Mouse (Mus musculus) forebrain, embryonic 15.5 days (tissue): ENCODE measurements around the gene Bsg. TPM values are rescaled to one million over a fixed set of nuclear protein-coding genes. Genes with fewer than 3 reads are reported as not detected.

Experiments used
- ATAC-seq: fragments of 200-750 bp; cut with Nextera tagmentation; replicated peaks from 2 replicates; pipeline ENCODE4 v1.8.0; 2017; ENCODE audit warnings: mild to moderate bottlenecking, moderate TSS enrichment, moderate library complexity
- H3K27ac ChIP-seq: fragments of 300-500 bp; sonication (generic); replicated peaks from 2 replicates; pipeline ENCODE4 v1.5.1; 2015; ENCODE audit warnings: mild to moderate bottlenecking, inconsistent platforms
- H3K27me3 ChIP-seq: fragments of 300-500 bp; sonication (generic); 2 replicates; pipeline ENCODE4 v1.6.1; 2015; ENCODE audit warnings: inconsistent platforms
- H3K36me3 ChIP-seq: fragments of 300-500 bp; sonication (generic); 2 replicates; pipeline ENCODE4 v1.6.1; 2015; ENCODE audit warnings: mild to moderate bottlenecking, inconsistent platforms
- H3K4me1 ChIP-seq: fragments of 300-500 bp; sonication (generic); 2 replicates; pipeline ENCODE4 v1.6.1; 2015; ENCODE audit warnings: inconsistent platforms
- H3K4me2 ChIP-seq: fragments of 300-500 bp; sonication (generic); replicated peaks from 2 replicates; pipeline ENCODE4 v1.6.1; 2015; ENCODE audit warnings: mild to moderate bottlenecking, inconsistent platforms
- H3K4me3 ChIP-seq: fragments of 300-500 bp; sonication (generic); 2 replicates; pipeline ENCODE4 v1.5.1; 2015; ENCODE audit warnings: mild to moderate bottlenecking, inconsistent platforms
- H3K9ac ChIP-seq: fragments of 300-500 bp; sonication (generic); replicated peaks from 2 replicates; pipeline ENCODE4 v1.6.1; 2015; ENCODE audit warnings: mild to moderate bottlenecking, inconsistent platforms
- H3K9me3 ChIP-seq: fragments of 300-500 bp; sonication (generic); 2 replicates; pipeline ENCODE4 v1.6.1; 2016; ENCODE audit warnings: inconsistent platforms
- WGBS: fragments of 180-500 bp; shearing (Covaris S2); methylation state at CpG from one replicate; pipeline ENCODE4 v1.1.7; 2015; ENCODE audit warnings: mixed read lengths; 5-methylcytosine and 5-hydroxymethylcytosine counted together
- polyA plus RNA-seq: library from polyadenylated mRNA; unstranded; fragments of >200 nt; fragmentation: Nextera tagmentation; extraction: Ambion mirVana; gene quantifications from 2 replicates; pipeline ENCODE4 v1.2.1, GENCODE M21; 2015

Gene Bsg
- polyA plus RNA-seq, 1 experiment from 2014 or later: 728 TPM

DNA sequence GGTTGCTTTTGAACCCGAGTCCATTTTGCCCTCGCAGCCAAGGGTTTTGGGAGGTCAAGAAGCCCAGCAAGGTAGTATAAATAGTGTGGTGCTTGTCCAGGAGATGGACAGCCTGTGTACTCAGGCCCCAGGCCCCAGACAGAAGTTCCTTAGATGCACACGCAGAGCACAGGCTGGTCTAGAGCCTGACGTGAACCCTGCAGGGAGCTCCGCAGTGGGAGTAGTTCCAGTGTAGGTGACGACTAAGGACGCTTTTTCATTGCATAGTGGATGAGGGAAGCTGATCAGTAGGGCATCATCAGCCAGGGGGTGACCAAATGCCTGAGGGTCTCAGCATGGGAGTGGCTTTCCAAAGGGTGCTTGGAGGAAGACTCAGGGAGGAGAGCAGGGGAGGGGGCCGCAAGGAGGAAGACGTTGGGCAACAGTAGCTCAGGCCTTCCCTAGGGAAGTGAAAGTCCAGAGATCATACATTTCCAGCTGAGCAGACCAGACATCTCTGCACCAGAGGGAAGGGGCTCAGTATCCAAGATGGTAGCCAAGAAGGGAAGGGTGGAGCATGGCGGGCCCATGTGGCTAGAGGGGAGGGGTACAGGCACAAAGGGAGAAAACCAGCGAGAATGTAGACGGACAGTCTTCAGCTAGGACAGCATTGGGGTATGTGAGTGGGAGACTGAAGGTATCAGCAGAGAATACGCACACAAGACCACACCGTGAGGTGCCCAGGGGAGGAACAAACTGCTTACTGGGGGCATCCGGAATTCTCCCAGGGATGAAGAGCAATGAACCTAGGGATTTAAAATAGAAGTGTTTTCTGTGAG, 34.0 kb upstream of the Bsg start:
- H3K4me2 ChIP-seq: peak overlapping the region; percentile 79
- H3K4me1 ChIP-seq: peaks cover 21% of the 10 kb centered on the region
- ATAC-seq: peak; percentile 32
- no peaks in the 10 kb centered on the region for H3K27me3 ChIP-seq
- WGBS: 33% methylated on average over 15 of the region's 15 CpGs
- peak overlapping the region; percentile 92 for H3K4me3 ChIP-seq
- H3K36me3 ChIP-seq: no peaks in the 10 kb centered on the region
- no peaks in the 10 kb centered on the region for H3K9me3 ChIP-seq
- peak overlapping the region; percentile 91 for H3K9ac ChIP-seq
- peak overlapping the region; percentile 94 for H3K27ac ChIP-seq

DNA sequence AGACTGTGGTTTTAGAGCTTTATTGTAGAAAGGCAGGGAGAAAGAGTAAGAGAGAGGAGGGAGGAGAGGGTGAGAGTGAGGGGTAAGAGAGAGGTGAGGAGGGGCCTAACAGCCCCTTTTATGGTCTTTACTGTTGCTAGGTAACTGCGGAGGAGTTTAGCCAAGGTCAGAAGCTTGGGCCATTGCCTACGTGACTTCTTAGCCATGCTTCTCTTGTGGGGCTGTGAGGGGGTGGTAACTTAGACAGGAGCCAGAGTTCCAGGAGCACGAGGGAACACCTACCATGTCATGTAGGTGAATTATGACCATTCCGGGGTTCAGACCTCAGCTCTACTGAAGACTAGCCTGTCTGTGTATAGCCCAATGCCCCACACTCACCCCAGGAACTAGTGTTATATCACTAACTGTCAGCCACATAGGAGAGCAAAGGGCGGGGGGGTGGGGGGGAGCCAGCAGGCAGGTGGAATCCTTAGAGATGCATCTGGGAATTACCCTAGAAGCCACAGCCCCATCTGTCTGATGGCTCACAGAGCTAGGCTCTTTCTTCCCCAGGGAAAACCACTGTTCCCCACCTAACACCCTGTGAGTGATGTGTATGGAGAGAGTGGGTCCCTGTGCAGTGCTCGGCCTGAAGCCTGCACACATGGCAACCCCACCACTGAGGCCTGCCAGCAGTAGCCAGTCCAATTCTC, 32.7 kb upstream of the Bsg start:
- no peak for ATAC-seq

DNA sequence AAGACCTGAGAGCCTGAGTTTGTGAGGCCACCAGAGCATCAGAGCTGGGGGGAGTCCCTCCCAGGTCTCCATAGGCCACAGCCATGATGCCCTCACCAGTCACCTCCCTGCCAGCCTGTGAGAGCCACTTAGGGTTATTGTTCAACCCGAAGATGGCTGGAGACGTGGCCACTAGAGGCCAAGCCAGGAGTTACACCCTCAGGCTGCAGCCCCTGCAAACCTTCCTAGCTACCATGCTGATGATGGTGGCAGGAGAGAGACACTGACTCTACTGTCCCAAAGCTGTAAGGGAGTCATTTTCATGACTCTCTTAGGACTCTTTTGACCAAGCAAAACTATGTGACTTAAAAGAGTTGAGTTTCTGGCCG, 32.2 kb upstream of the Bsg start:
- Histone ChIP-seq H3K27me3 (no peaks in the 10 kb centered on the region), H3K9me3 (no peaks in the 10 kb centered on the region), H3K27ac (no peak overlapping the region), H3K4me3 (no peak overlapping the region), H3K4me2 (no peak overlapping the region), H3K4me1 (peaks cover 21% of the 10 kb centered on the region), H3K36me3 (no peaks in the 10 kb centered on the region), H3K9ac (no peak overlapping the region)
- no peak for ATAC-seq
- 66% methylated on average over 3 of the region's 3 CpGs for WGBS

More for the DNA sequence above, 32.7 kb upstream of the Bsg start:
- Histone ChIP-seq H3K4me1 (peaks cover 21% of the 10 kb centered on the region), H3K27me3 (no peaks in the 10 kb centered on the region), H3K9me3 (no peaks in the 10 kb centered on the region), H3K36me3 (no peaks in the 10 kb centered on the region), H3K27ac (no peak overlapping the region), H3K4me3 (no peak overlapping the region), H3K9ac (no peak overlapping the region), H3K4me2 (no peak overlapping the region)
- WGBS: 77% methylated on average over 6 of the region's 6 CpGs

DNA sequence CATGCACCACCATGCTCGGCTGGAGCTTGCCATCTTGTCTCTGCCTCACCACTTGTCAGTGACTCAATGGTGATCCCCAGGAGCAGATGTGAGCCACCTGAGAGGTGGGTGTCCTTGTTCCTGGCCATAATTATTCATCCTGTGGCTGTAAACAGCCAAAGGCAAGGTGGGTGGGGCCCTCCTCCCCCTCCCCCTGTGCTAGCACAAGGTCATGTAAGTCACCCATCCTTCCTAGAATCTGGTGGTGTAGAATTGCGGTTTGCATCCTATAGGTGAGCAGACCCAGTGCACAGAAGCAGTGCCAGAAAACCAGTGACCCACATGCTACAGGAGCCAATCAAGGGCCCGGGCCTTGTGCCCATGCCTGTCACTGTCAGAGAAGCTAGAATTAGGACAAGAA, 31.2 kb upstream of the Bsg start:
- H3K36me3 ChIP-seq: no peaks in the 10 kb centered on the region
- H3K4me1 ChIP-seq: peaks cover 19% of the 10 kb centered on the region
- H3K4me3 ChIP-seq: no peak overlapping the region
- no peak overlapping the region for H3K4me2 ChIP-seq
- H3K9ac ChIP-seq: no peak overlapping the region
- no peak overlapping the region for H3K27ac ChIP-seq
- WGBS: 94% methylated on average over 3 of the region's 3 CpGs
- H3K9me3 ChIP-seq: no peaks in the 10 kb centered on the region
- no peak for ATAC-seq
- H3K27me3 ChIP-seq: no peaks in the 10 kb centered on the region

DNA sequence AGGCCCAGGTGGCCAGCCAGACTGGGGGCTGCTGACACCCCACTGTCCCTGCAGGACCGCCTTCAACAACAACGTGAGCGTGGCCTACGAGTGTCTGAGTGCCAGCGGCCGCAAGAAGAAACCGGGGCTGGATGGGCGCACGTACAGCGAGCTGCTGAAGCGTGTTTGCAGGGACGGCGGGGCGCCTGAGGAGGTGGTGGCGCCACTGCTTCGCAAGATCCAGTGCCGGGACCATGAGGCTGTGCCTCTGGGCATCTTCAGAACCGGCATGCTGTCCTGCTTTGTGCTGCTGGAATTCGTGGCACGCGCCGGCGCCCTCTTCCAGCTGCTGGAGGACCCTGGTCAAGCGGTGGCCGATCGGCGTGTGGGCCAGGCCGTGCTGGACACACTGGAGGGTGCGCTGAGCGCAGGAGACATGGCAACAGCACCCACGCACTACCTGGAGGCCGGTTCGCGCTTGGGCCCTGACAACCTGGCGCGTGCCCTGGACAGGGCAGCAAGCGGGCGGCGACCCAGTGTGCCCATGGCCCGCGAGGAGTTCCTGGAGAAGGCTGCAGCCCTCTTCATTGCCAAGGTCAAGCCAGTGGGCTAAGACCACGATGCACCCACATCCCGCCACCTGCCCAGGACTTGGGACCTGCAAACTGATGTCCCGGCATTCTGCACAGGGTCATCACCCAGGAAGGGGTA, 28.8 kb upstream of the Bsg start:
- H3K27me3 ChIP-seq: no peaks in the 10 kb centered on the region
- no peak for ATAC-seq
- no peak overlapping the region for H3K27ac ChIP-seq
- no peak overlapping the region for H3K4me2 ChIP-seq
- H3K4me3 ChIP-seq: no peak overlapping the region
- H3K36me3 ChIP-seq: no peaks in the 10 kb centered on the region
- peaks cover 8% of the 10 kb centered on the region for H3K4me1 ChIP-seq
- H3K9me3 ChIP-seq: no peaks in the 10 kb centered on the region
- H3K9ac ChIP-seq: no peak overlapping the region
- WGBS: 60% methylated on average over 44 of the region's 44 CpGs

DNA sequence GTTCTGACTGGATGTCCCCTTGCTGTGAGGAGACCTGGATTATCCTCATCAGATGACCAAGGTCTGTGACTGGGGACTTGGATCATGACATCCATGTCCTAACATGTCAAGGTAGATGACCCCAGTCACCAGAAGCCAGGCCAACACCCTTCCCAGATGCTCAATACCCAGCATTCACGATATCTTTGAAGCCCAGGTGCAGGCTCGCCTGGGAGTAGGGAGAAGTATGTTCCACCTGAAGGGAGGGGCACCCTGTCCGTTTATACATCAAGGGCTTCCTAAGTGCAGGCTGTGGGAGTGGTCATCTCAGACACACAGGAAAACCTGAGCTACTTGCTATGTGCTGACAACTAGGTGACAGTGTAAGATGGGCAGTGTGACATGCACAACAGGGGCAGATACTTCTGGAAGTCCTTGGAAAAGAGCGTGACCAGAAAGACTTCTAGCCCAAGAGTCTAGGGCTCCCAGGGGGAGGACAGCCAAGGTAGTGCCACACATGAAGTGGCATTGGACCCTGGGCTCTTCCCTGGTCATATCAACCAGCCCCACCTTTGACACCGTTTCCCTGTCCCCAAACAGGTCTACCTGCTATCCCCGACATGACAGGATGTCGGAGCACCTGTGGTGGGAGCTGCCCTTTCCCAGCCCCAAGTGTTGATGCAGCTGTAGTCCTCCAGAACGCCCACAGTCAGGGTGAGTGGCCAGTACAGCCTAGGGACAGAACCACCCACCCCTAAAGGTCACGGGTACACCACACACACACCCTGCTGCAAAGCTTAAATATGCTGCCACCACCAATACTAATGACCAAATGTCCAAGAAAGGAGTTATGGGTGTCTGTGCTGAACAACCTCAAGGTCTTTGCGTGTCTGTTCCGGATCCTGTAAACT, 23.4 kb upstream of the Bsg start:
- H3K27ac ChIP-seq: peak overlapping the region; percentile 95
- H3K9me3 ChIP-seq: no peaks in the 10 kb centered on the region
- peak; percentile 21 for ATAC-seq
- peak overlapping the region; percentile 54 for H3K9ac ChIP-seq
- H3K4me1 ChIP-seq: peaks cover 25% of the 10 kb centered on the region
- H3K4me3 ChIP-seq: peak overlapping the region; percentile 87
- 39% methylated on average over 11 of the region's 11 CpGs for WGBS
- peaks cover 18% of the 10 kb centered on the region for H3K36me3 ChIP-seq
- H3K27me3 ChIP-seq: no peaks in the 10 kb centered on the region
- peak overlapping the region; percentile 96 for H3K4me2 ChIP-seq

DNA sequence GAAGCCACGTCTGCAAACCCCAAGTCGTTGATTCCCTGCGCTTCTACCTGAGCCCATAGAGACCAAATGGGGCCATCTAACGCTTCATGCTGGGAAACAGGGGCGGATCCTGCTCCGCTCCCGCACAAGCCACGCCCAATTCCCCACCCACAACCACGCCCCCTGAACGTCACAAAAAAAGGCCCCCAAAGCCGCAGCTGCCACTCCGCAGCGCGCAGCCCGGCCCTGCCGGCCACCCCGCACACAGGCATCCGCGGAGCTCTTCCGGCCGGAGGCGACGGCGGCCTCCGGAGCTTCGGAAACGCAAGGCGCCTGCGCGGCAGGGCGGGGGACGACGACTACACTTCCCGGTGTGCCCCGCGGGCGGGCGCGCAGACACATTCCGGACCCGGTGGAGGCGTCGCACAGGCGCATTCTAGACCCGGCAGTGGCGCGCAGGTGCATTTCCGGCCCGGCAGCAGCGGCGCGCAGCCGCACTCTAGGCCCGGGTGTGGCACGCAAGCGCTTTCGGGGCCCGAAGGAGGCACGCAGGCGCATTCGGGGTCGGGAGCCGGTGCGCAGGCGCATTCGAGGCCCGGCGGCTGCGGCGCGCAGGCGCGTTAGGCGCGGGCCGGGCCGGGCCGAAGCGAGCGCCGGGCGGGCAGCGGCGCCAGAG, 22.6 kb upstream of the Bsg start, which contains the start of gene Cdc34:
Gene Cdc34, plus strand, starts transcription at position 605 of the 655 bp plus-strand sequence.
- Histone ChIP-seq H3K9me3 (no peaks in the 10 kb centered on the region), H3K4me2 (peak within 1 kb of the TSS; percentile 96), H3K36me3 (peaks cover 26% of the 10 kb centered on the region), H3K27me3 (no peaks in the 10 kb centered on the region), H3K4me1 (peaks cover 25% of the 10 kb centered on the region), H3K9ac (peak within 1 kb of the TSS; percentile 71), H3K27ac (peak within 1 kb of the TSS; percentile 95), H3K4me3 (peak within 1 kb of the TSS; percentile 87)
- under 1% methylated on average over 63 of the region's 84 CpGs for WGBS
- ATAC-seq: peak; percentile 96

DNA sequence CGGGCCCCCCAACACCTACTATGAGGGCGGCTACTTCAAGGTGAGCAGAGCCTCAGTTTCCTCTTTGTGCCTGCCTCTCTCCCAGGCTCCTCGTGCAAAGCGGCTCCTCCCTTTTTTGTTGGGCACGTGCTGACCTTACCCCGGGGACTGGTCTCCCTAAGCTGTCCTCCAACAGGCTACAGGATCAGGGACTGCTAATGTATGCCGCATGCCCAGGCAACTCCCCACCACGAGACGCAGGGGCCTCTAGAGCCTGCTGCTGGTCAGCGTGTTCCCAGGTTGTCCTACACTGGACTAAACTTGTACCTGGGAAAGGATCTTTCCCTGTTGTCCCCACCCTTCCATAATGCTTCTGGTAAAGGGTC, 21.8 kb upstream of the Bsg start:
- Histone ChIP-seq H3K4me3 (peak overlapping the region; percentile 87), H3K4me2 (peak overlapping the region; percentile 96), H3K4me1 (peaks cover 25% of the 10 kb centered on the region), H3K9me3 (no peaks in the 10 kb centered on the region), H3K27me3 (no peaks in the 10 kb centered on the region), H3K36me3 (peaks cover 34% of the 10 kb centered on the region), H3K27ac (peak overlapping the region; percentile 95), H3K9ac (peak overlapping the region; percentile 71)
- under 1% methylated on average over 10 of the region's 10 CpGs for WGBS
- no peak; the same call in 1 of the 2 replicates for ATAC-seq

DNA sequence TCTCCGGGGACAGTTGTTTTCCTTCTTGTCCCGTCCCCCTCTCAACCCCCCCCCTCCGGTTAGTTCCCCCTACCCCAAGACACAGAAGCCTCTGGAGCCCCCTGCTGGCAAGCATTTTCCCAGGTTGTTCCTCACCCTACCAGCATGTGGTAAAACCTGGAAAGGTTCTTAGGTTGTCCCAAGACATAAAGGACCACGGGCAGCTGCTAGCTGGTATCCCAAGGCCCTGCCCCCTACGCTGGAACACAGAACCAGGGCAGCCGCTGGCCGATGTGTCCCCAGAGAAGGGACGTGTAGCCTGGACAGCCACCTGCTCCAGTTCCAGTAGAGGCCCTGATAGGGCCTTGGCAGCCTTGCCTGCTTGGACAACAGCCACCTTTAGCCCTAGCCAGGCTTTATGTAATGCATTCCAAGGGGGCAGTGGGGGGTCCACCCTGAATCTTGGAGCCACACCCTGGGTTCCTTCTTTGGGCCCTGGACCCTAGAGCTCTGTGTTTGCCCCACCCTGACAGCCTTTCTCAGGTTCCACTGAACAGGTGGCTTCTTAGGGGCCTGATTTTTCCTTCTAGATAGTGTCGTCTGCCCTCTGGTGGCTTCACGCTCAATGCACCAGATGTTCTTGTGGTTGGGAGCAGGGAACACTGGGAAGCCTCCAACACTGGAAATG, 21.2 kb upstream of the Bsg start:
- no peaks in the 10 kb centered on the region for H3K27me3 ChIP-seq
- H3K9me3 ChIP-seq: no peaks in the 10 kb centered on the region
- peak overlapping the region; percentile 96 for H3K4me2 ChIP-seq
- H3K4me1 ChIP-seq: peaks cover 25% of the 10 kb centered on the region
- peak overlapping the region; percentile 95 for H3K27ac ChIP-seq
- H3K36me3 ChIP-seq: peaks cover 39% of the 10 kb centered on the region
- whole genome bisulfite sequencing: 3% methylated on average over 10 of the region's 10 CpGs
- peak overlapping the region; percentile 71 for H3K9ac ChIP-seq
- H3K4me3 ChIP-seq: peak overlapping the region; percentile 87
- ATAC-seq: no peak

DNA sequence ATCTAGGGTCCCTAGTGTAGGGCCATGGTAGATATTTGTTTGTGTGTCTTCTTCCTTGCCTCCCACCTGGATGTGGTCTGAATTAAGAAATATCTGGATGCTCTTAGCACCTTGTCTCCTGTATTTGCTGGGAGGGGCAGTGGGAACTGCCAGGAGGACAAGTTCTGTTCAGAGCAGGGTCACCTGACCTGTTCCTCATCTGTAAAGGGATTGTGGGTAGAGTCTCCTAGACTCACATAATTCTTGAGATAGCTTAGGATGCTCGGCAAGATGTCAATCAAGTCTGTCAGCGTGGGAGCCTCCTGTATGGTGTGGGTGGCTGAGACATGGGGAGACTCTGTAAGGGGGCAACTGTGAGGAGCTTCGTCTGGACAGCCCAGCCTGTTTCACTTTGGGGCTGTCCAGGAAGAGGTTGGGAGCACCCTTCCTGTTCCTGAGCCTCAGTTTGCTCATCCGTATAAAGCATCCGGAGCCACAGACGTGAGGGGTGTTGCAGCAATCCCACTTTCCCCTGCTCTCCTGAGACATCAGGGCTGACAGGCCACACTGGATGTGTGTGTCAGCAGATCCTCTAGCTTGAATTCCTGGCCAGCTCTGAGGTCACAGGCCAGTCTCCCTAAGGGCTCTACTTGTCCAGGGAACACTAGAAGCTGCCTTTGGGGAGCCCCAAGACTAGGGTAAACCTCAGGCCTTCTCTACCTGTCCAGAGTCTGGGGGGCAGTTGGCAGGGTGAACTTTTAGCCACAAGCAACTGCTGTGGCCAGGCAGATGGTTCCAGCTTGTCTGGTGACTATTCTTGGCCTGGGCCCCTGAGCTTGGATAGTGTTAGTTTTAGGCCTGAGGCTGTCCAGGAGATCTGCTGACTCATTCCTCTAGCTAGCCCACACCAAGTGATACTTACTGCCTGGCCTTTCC, 20.3 kb upstream of the Bsg start:
- no peak overlapping the region for H3K27ac ChIP-seq
- peak overlapping the region; percentile 87 for H3K4me3 ChIP-seq
- WGBS: 92% methylated on average over 6 of the region's 6 CpGs
- H3K9me3 ChIP-seq: no peaks in the 10 kb centered on the region
- H3K4me2 ChIP-seq: peak overlapping the region; percentile 96
- H3K9ac ChIP-seq: no peak overlapping the region; the same call in 1 of the 2 replicates
- ATAC-seq: no peak
- peaks cover 25% of the 10 kb centered on the region for H3K4me1 ChIP-seq
- H3K27me3 ChIP-seq: no peaks in the 10 kb centered on the region
- peaks cover 48% of the 10 kb centered on the region for H3K36me3 ChIP-seq
